Mouse (Mus musculus) frontal cortex, postnatal 14 days (tissue): Measurements from ENCODE around the gene Ggnbp2.
"Not testable (repeated sequence)": the region's sequence is repeated elsewhere in the genome, so short reads cannot be mapped to it uniquely, and the experiment has no call there.

Source experiments
- DNase-seq, 2 experiments: peaks; one replicate each; pipeline ENCODE4 v3.0.0; 2022; ENCODE audit warnings: low spot score in 2 of 2

Gene Ggnbp2

DNA sequence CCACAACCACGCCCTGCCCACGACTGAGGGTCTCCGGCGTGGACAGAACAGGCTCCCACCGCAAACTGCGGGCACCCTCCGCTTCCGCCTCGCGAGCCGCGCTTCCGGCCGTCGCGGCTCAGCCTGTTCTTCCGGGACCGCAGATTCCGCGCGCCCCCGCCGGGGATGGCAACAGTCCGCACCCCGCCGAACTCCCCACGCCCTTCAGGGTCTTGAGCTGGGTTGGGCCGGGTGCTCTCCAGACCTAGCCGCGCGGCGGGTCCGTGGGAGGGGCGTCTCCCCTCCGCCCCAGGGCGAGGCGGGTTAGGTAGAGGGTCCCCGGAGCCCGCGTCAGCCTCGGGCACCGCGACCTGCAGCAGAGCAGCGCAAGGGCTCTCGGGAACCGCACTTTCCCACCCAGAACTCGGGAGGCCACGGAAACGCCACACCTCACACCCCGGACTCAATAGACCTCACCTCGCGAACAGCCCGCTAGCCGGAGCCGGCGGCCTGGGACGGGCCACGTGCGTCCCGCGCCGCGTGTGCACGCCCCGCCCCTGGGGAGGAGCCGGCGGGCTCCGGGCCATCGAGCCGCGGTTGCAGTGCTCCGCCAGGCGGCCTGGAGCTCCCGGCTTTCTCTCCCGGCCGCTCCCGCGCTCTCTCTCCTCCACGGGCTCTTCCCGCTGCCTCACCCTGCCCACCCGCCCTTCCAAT is 9.3 kb upstream of the Ggnbp2 start, which contains the start of the genes Myo19 and Pigw:
Gene Myo19 (plus strand): TSS at position 377 of the 693 bp plus-strand sequence.
Gene Pigw (minus strand): TSS at position 514 of the 693 bp plus-strand sequence.
- peak; percentile 30 to 61 for DNase-seq

DNA sequence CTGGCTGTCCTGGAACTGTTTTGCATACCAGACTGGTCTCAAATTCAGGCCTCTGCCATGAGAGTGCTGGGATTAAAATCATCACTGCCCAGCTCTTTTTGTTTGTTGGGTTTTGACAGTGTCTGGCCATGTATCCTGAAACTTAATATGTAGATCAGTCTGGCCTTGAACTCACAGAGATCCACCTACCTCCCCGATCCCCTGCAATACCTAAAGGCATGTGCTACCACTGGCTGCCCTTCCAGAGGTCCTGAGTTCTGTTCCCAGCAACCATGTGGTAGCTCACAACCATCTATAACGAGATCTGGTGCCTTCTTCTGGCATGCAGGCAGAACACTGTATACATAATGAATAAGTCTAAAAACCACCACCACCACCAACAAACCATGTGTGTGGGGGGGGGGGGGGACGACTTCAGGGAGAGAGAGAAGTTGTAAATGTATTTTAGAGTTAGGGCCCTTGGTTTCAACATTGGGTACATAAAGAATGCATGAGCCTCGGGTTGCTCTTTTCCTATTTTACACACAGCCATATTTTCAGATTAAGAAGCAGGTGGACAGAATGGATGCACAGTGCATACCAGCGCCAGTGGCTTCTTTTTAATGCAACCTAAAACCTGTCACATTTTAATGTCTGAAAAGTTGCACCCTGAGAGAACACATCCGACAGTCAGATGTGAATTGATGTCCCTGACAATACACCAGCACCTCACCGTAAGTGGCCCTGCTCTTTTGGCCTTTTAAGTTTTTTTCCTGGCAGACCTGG is 8.6 kb upstream of the Ggnbp2 start:
- no peak for DNase-seq

DNA sequence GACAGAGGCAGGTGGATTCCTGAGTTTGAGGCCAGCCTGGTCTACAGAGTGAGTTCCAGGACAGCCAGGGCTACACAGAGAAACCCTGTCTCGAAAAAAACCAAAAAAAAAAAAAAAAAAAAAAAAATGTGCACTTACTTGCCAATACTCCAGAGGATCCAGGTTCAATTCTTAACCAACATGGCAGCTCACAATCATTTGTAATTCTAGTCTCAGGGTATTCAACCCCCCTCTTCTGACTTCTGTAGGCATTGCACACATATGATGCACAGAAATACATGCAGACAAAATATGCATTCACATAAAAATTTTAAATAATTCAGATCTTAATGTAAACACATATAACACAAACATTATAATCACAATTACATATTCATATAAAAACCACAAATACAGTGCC is 5.4 kb upstream of the Ggnbp2 start:
- DNase-seq: not testable (repeated sequence)

DNA sequence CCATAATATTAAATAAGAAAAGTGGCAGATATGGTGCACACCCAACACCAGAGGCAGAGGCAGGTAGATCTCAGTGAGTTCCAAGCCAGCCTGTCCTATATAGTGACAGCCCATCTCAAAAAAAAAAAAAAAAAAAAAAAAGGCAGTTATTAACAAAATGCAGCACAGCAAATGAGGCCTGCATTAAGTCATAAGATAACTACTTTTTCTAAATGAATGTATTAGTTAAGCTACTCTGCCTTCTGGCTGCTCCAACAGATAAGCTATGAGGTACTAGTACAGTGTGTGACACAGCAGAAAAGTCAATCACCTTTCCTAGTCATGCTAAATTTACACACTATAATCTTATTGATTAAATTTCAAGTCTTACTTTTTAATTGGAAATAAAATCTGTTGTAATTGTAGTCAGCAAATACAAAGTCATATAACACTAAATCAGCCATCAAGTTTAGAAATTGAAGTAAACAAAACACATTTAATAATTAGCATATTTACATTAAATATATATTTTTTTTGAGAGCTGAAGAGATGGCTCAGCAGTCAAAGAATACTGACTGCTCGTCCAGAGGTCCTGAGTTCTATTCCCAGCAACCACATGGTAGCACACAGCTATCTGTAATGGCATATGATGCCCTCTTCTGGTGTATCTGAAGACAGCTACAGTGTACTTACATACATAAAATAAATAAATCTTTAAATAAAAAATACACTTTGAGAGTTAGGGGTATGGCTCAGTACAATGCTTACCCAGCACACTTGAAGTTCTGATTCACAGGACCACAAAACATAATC is 2.6 kb upstream of the Ggnbp2 start:
- DNase-seq: no peak

DNA sequence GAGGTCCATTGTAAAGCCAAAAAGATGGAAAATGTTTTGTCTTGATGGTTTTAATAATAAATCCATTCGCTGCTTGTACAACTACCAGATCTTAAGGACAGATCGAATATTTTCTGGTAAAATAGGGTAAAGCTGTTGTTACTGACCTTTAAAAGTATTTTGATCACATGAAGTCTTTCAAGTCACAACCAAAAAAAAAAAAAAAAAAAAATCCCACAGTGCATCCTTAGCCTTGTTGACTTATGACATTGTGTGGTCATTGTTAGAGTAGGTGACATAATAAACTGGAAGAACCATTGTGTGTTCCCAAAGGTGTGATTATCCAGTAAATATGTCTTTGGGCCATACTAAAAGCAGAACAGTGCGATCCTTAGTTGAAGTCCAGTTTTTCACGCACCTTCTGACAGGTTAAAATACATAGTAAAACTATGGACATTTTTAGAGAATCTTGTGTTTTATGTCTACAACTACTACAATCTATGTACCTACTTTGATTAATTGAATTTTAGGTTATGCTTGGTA is 992 bp upstream of the Ggnbp2 start:
- DNase-seq: no peak

DNA sequence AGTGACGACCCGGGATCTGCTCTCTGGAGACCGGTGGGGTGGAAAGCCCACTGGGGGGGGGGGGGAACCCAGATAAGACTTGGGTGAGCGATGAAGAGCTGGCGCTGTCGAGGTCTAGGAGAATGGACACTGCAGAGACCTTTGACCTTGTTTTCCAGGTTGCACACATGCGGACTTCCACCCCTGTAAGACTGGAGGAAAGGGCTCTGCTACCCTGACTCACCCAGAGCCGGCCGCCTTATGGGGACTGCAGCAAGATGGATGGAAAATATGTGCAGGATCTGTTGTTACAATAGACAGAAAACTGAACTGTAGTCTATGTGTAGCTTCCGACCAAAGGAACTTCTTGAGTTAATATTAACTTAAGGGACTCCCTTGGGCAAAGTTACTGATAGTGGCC is 429 bp upstream of the Ggnbp2 start:
- no peak for DNase-seq

DNA sequence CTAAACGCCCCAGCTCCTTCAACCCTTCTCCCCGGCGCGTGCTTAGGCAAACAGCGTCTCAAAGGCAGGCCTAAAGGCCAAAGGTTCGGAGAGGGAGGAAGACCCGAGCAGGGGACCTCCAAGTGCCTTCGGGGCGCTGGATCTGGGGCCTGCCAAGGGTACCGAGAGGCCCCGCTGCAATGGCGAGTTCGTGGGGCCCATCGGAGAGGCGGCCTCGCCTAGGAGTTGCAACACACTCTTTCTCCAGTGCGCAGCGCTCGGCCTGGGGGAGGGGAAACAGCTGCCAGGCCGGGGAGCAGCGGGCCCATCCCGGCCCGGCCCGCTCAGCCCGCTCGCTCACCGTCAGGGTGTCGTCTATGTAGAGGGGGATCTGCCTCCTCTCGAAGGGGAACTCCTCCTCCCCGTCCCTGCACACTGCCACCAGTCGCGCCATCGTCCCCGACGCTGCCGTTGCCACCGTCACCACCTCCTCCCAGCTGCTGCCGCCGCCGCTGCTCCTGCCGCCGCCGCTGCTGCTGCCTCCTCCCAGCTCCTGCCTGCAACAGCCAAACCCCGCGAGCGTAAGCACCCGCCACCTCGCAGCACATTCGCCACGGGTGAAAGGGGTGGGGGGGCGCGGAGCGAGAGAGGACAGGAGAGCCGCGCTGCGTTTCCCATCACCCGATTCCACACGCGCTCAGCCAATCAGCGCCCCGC is 932 bp downstream of the Ggnbp2 start:
- DNase-seq: peak; percentile 89 to 93

DNA sequence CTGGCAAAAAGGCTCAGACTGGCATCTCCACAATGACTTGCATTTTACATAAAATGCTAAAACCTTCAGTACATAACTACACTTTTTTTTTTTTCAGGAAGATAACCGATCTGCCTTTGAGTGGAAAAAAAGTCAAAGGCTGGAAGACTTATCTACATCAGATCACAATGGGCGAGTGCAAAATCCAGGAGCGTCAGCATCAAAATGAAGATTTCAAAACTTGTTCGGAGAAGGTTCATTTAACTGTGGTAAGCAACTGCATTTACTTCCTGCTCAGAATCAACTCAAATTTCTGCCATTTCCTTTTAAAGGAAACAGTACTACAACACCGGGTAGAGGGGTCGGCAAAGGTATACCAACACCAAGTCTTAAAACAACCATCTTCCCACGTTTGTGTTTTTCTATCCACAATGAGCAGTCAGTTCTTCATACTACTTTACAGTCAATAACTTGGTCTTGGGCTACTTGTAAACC is 1.8 kb downstream of the Ggnbp2 start:
- DNase-seq: no peak

DNA sequence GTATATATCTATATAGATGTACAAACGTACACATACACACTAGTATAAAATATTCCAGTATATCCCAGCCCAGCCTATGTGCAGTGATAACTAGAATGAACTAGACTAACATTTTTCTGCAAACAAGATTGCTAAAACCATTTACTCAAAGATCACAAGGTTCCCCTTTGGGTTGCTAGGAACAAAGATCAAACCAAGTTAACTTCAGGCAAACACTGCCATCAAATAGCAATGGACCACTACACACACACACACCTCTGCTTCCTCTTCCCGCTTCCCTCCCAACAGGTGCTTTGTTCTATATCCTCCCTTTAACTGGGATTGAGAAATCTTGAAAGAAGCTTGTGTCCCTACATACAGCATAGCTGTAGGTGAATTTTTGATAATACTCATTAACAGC is 3.0 kb downstream of the Ggnbp2 start:
- DNase-seq: no peak

DNA sequence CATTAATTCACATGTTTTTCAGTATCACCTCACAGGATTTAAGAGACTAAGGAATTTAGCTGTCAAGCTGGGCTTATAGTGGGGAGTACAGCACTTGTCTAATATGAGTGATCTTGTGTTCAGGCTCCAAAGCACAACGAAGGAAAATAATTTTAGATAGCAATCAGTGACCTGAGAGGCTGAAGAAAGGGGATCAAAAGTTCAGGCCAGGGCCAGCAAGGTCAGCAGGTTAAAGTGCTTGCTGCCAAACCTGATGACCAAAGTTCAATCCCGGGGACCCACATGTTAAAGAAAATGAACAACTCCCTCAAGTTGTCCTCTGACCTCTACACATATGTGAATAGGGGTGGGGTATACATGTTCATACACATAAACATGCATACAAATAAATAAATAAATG is 5.3 kb downstream of the Ggnbp2 start:
- no peak for DNase-seq

DNA sequence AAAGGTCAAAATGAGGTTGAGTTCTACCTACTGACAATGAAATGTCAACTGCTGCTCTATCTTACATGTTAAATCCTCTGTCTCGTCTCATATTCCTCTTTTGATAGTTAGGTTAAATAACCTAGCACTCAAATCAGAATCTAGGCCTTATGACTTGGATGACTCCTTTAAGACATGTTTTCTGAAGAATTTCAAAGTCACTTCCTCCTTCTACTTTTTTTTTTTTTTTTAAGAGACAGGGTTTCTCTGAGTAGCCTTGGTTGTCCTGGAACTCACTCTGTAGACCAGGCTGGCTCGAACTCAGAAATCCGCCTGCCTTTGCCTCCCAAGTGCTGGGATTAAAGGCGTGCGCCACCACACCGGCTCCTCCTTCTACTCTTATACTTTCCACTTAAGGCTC is 15.3 kb downstream of the Ggnbp2 start:
- DNase-seq: no peak

DNA sequence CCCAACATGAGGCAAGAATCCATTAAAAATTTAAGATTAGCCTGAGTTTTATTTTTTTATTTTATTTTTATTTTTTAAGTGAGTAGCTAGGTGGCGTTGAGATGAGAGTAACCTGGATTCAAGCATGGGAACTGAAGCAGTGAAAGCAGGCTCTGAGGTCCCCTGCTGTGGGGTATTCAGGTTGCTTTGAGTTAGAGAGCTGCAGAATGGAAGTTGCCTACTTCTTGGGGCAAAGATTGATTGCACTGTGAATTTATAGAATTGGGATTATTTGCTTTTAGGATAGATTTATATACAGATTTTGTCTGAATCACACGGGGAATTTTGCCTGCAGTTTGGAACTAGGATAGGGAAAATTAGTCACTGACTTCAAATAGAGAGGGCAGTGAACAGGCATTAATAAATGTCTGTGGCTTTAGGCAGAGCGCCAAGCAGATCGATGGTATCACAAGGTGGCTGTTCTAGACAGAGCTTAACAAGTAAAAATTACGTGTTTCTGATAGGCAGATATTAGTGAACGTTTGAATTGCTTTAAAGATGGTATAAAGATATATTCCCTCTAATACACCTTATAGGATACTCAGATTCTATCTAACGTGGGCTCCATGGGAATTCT is 23.0 kb downstream of the Ggnbp2 start:
- DNase-seq: no peak

DNA sequence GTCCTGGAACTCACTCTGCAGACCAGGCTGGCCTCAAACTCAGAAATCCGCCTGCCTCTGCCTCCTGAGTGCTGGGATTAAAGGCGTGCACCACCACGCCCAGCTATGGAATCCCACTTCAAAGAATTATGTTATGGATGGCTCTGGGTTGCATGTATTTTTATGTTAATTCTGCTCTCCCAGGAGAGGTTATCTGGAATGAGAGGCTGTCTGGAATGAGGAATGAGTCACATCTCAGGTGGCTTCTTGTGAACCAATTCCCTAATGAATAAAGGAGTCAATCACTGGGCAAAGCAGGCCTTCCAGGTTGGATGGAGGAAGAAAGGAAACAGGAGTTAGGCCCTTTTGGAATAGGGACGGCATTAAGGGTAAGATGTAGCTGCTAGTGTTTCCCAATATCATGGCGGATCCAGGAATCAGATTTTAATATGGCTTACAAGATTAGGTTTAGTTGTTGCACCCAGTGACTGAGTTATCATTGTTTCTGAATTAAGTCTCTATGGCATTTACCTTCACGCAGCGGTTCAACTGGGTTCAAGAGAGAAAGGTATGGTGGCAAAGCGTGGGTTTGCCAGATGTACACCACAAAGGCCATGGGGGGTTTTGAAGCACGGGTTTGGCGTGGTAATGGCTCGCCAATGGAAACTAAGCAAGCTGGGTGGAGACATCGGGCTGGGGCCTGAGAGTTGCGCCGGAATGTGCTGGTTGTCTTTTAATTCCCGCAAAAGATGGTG is 23.7 kb downstream of the Ggnbp2 start:
- DNase-seq: no peak

DNA sequence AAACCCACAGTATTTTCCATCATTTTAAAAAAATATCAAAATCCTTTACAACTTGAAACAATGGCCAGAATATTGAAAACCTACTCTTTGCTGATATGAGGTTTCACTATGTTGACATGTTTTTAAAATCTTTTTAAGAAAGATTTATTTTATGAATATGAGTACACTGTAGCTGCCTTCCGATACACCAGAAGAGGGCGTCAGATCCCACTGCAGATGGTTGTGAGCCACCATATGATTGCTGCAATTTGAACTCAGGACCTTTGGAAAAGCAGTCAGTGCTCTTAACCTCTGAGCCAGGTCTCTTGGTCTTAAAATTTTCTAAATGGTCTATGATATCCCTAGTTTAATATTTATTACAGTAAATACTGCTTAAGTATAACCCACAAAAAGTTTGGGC is 31.3 kb downstream of the Ggnbp2 start:
- DNase-seq: no peak

DNA sequence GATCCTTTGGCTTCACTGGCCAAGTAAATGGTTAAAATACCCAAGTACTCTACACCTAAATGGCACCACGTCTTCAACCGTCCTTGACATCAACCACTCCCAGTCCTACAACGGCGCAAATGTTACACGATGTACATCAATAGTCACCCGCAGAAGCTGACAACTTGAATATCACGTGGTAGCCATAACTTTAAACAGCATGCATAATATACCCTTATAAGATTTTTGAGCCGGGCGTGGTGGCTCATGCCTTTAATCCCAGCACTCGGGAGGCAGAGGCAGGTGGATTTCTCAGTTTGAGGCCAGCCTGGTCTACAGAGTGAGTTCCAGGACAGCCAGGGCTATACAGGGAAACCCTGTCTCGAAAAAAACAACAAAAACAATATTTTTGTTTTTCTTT is 41.1 kb downstream of the Ggnbp2 start:
- not testable (repeated sequence) for DNase-seq

DNA sequence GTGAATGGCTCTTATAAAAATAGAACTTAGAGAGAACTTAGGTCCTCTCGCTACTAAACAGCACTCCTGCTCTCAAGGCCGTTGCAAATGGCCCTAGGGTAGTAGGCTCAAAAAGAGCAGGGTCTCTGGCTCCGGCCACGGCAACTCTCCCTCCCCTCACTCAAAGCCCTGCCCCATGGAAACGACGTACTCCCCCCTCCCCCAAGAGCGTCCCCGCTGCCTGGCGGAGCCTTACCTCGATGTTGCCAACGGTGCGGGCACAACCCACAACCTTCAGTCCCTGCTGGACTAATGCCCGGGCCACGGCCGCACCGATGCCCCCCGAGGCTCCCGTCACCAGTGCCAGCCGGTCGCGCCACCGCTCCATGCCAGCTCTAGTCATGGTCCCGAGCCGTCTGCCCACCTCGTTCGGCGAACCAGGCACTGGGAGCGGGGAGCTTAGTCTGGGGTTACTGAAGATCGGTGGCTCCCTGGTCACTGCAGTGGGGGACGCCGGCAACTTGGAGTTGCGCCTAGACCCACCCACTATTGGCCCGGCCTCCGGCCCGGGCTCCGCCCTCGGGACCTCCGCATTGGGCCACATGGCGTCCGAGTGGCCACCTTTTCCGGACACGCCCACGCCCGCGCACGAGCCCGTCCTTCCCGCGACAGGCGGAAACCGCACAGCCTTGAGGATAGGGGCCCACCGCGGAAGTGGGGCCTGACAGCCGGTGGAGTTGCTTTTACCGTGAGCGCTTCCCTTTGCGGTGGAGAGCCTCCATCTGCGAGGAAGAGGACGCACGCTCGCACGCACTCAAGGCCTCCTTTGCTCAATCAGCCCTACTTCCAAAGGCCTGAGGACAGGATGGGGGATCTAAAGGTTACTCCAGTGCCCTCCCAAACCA is 41.9 kb downstream of the Ggnbp2 start, which contains the start of gene Dhrs11:
Gene Dhrs11 (minus strand): TSS at position 479 of the 884 bp plus-strand sequence.
- peak; percentile 83 to 84 for DNase-seq

DNA sequence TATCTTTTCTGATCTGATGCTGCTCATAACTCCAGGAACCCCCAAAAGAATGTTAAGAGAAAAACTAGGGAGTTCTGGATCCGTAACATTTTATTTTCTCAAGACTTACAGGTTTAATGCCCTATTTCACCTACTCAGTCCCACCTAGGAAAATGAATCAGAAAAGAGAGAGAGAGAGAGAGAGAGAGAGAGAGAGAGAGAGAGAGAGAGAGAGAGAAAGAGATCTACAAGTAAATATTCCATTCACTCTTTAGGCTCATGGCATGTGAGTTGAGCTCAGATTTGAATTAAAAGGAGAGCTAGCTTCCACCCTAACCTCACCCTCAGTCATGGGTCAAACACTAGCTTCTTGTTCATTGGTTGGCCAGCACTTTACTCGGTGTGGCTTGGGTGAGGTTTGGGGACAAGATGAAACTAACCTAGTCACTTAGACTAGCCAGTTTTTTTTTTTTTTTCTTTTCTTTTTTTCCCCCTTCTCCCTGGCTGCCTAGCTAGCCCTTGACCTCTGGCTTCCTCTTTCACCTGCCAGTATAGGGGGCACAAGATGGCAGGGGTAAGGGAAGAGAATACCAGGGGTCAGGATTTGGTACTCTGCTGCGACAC is 42.6 kb downstream of the Ggnbp2 start:
- no peak for DNase-seq

DNA sequence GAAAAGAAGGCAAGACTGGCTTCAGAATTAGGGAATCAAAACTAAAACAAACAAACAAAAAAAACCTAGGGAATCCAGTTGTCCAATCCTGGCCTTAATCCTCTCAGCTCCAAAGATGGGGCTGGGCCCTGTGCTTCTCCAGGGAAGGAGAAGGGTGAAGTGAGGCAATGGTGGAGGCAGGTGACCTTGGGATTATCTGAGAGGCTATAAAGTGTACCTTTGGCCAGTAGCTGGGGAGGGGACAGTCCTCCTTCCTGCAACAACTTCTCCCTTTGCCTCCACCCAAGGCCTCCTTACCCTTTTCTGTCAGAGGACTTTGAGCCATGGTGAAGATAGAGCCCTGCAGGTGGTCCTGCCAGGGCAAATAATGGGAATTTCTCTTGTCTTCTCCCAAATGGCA is 43.1 kb downstream of the Ggnbp2 start:
- DNase-seq: no peak

DNA sequence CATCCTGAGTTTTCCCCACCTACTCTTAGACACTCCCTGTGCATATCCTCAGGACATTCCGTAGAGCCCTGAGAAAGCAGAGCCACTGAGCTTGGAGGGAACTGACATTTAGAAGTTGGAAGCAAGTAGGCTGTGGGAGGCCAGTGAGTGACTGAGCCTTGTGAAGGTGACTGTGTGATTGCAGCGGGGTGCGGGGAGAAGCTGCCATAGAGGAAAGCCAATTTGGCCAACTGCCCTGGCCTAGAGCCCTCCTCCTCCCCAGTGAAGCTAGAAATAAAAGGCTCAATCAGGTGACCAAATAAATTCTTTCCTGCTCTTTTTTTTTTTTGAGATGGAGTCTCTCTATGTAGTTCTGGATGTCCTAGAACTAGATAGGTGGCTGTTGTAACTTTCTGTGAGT is 44.4 kb downstream of the Ggnbp2 start:
- no peak for DNase-seq
